Mouse (Mus musculus): ENCODE data around the gene Frs2. TPM values are rescaled to one million over a fixed set of nuclear protein-coding genes. Genes with fewer than 3 reads are reported as not detected.
"Not testable (repeated sequence)": the region's sequence is repeated elsewhere in the genome, so short reads cannot be mapped to it uniquely, and the experiment has no call there.

Frs2 gene
- polyA plus RNA-seq, 2 experiments = 8.8 to 9.2 TPM

DNA sequence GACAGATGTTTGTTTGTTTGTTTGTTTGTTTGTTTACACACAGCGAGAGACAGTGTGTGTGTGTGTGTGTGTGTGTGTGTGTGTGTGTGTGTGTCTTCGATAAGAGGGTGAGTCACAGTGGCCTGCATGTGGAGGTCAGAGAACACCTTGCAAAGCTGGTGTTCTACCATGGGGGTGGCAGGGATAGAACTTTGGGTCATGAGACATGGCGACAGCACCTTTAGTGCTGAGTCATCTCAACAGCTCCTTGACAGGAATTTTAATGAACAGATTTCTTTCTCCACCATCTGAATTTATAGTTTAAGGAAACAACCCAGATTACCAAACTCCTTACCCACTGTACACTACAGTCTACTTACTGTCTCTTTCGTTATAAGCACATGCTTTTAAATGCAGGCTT, 4.3 kb downstream of the Frs2 start:
- no peak for TF ChIP-seq CTCF (IDR thresholded peaks at IDR 0.05; ENCODE audit: low read depth)
- TF ChIP-seq EP300 (IDR thresholded peaks at IDR 0.05; ENCODE audit: low read depth) = no peak
- H3K4me2 ChIP-seq (ENCODE audit: low read depth) = peak overlapping the region; percentile 82
- no peaks in the 10 kb centered on the region for H3K36me3 ChIP-seq (replicated peaks; ENCODE audit: control insufficient read depth, insufficient read depth, low read depth)
- ATAC-seq (ENCODE audit: insufficient read depth) (no peak), DNase-seq (ENCODE audit: low read depth in 3 of 3, low spot score in 3 of 3) (no peak)
- no peaks in the 10 kb centered on the region for H3K9me3 ChIP-seq (ENCODE audit: control insufficient read depth, low read length)
- 70% methylated on average over 4 of the region's 4 CpGs for WGBS (ENCODE audit: insufficient replicate concordance)
- no peaks in the 10 kb centered on the region for H3K27me3 ChIP-seq (ENCODE audit: control insufficient read depth, insufficient read depth, low read length)
- no peak overlapping the region; the same call in 1 of the 2 replicates for H3K9ac ChIP-seq (replicated peaks)
- peaks cover 42 to 47% of the 10 kb centered on the region in 2 experiments for H3K4me1 ChIP-seq (replicated peaks; ENCODE audit: control insufficient read depth in 2 of 2, insufficient read depth in 2 of 2, low read length in 1 of 2)
- H3K27ac ChIP-seq = peak overlapping the region; percentile 31; the same call in 1 of the 2 replicates
- no peak overlapping the region for H3K4me3 ChIP-seq (ENCODE audit: insufficient read depth in 1 of 2, low read depth in 2 of 2, low read length in 2 of 2)

DNA sequence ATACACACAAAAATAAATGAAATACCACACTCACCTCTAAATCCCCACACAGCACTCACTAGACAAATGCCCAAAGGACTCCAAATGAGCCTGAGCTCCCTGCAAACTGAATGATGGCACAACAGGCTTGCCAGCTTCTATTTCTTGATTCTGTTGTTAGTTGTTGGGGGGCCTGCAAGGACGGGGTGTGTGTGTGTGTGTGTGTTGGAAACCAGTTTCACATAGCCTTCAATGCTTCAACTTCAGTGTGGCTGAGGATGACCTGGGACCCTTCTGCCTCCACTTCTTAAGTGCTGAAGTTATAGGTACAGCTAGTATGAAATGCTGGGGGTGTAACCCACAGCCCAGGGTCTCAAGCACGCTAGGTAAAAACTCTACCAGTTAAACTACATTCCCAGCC, 5.0 kb downstream of the Frs2 start:
- no peak for DNase-seq (ENCODE audit: low read depth in 3 of 3, low spot score in 3 of 3)
- Histone ChIP-seq H3K4me1 (replicated peaks; ENCODE audit: control insufficient read depth in 2 of 2, insufficient read depth in 2 of 2, low read length in 1 of 2) (peaks cover 44 to 45% of the 10 kb centered on the region in 2 experiments), H3K27me3 (ENCODE audit: control insufficient read depth, insufficient read depth, low read length) (no peaks in the 10 kb centered on the region), H3K9me3 (ENCODE audit: control insufficient read depth, low read length) (no peaks in the 10 kb centered on the region), H3K36me3 (replicated peaks; ENCODE audit: control insufficient read depth, insufficient read depth, low read depth) (no peaks in the 10 kb centered on the region), H3K9ac (replicated peaks) (no peak overlapping the region), H3K27ac (no peak overlapping the region), H3K4me3 (ENCODE audit: insufficient read depth in 1 of 2, low read depth in 2 of 2, low read length in 2 of 2) (no peak overlapping the region), H3K4me2 (ENCODE audit: low read depth) (no peak overlapping the region)
- 70% methylated on average over 2 of the region's 2 CpGs for WGBS (ENCODE audit: insufficient replicate concordance)
- ATAC-seq (ENCODE audit: insufficient read depth) = no peak
- TF ChIP-seq CTCF (IDR thresholded peaks at IDR 0.05; ENCODE audit: low read depth) (no peak), EP300 (IDR thresholded peaks at IDR 0.05; ENCODE audit: low read depth) (no peak)

DNA sequence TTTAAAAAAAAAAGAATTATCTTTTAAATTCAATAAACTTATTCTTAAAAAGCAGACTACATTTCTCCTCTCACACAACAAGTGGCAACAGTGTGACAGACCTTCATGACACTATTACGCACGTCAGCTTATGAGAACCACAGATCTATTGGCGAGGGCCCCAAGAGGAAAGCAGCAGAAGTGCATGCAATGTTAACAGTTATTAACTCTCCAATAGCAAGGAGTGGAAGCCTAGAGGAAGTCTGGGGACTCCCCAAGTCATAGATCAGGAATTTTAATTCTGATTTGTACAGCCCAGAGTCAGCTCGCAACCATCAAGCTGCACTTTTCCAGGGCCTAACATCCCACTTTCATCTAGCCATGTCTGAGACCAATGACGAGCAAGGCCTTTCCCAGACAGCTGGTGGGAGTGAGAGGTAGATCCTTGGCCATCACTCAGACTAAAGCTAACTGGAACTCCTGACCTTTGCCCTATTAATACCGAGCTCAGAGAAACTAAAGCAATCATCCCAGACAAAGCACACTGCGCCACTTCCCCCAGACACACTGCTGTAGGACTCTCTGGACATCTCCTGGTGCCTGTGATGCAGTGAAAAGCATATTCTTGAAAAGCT, 6.3 kb downstream of the Frs2 start:
- 73% methylated on average over 7 of the region's 7 CpGs for WGBS (ENCODE audit: insufficient replicate concordance)
- no peak overlapping the region for H3K4me3 ChIP-seq (ENCODE audit: insufficient read depth in 1 of 2, low read depth in 2 of 2, low read length in 2 of 2)
- peaks cover 44 to 45% of the 10 kb centered on the region in 2 experiments for H3K4me1 ChIP-seq (replicated peaks; ENCODE audit: control insufficient read depth in 2 of 2, insufficient read depth in 2 of 2, low read length in 1 of 2)
- ATAC-seq (ENCODE audit: insufficient read depth) = no peak
- no peaks in the 10 kb centered on the region for H3K27me3 ChIP-seq (ENCODE audit: control insufficient read depth, insufficient read depth, low read length)
- H3K9me3 ChIP-seq (ENCODE audit: control insufficient read depth, low read length) = no peaks in the 10 kb centered on the region
- no peak overlapping the region for H3K4me2 ChIP-seq (ENCODE audit: low read depth)
- no peak overlapping the region for H3K27ac ChIP-seq
- H3K36me3 ChIP-seq (replicated peaks; ENCODE audit: control insufficient read depth, insufficient read depth, low read depth) = no peaks in the 10 kb centered on the region
- H3K9ac ChIP-seq (replicated peaks) = no peak overlapping the region
- DNase-seq (ENCODE audit: low read depth in 3 of 3, low spot score in 3 of 3) = no peak
- TF ChIP-seq CTCF (IDR thresholded peaks at IDR 0.05; ENCODE audit: low read depth) = peak; percentile 21; the same call in 1 of the 2 replicates
- no peak for TF ChIP-seq EP300 (IDR thresholded peaks at IDR 0.05; ENCODE audit: low read depth)

DNA sequence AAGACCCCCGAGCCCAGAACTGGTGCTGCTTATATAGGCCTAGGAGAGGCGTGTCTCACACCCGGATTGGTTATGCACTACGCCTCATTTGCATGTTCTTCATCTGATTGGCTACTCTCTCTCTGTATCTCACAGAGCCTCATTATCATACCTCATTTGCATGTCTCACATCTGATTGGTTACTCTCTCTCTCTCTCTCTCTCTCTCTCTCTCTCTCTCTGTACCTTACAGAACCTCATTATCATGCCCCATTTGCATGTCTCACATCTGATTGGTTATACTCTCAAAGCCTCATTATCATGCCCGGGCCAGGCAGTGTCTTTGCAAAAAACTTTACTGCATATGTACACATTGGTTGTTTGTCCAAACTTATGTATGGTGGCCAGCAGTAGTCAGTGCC, 16.8 kb downstream of the Frs2 start:
- H3K4me2 ChIP-seq (ENCODE audit: low read depth); H3K4me3 ChIP-seq (ENCODE audit: insufficient read depth in 1 of 2, low read depth in 2 of 2, low read length in 2 of 2); H3K27ac ChIP-seq; H3K9me3 ChIP-seq (ENCODE audit: control insufficient read depth, low read length); H3K9ac ChIP-seq (replicated peaks); DNase-seq (ENCODE audit: low read depth in 3 of 3, low spot score in 3 of 3); H3K27me3 ChIP-seq (ENCODE audit: control insufficient read depth, insufficient read depth, low read length): not testable (repeated sequence)
- WGBS (ENCODE audit: insufficient replicate concordance) = 91% methylated on average over 5 of the region's 5 CpGs
- peaks cover 25 to 26% of the 10 kb centered on the region in 2 experiments for H3K4me1 ChIP-seq (replicated peaks; ENCODE audit: control insufficient read depth in 2 of 2, insufficient read depth in 2 of 2, low read length in 1 of 2)
- H3K36me3 ChIP-seq (replicated peaks; ENCODE audit: control insufficient read depth, insufficient read depth, low read depth) = peaks cover 12% of the 10 kb centered on the region
- peak; percentile 40; the same call in 1 of the 2 replicates for ATAC-seq (ENCODE audit: insufficient read depth)

GRCm38 (mm10) chr10:117130037-117130436, 18.3 kb downstream of the Frs2 start:
- 77% methylated on average over 6 of the region's 6 CpGs for WGBS (ENCODE audit: insufficient replicate concordance)
- H3K4me1 ChIP-seq (replicated peaks; ENCODE audit: control insufficient read depth in 2 of 2, insufficient read depth in 2 of 2, low read length in 1 of 2) = peaks cover 26 to 28% of the 10 kb centered on the region in 2 experiments
- ATAC-seq (ENCODE audit: insufficient read depth) = no peak
- TF ChIP-seq EP300 (IDR thresholded peaks at IDR 0.05; ENCODE audit: low read depth) (no peak), CTCF (IDR thresholded peaks at IDR 0.05; ENCODE audit: low read depth) (no peak)
- DNase-seq (ENCODE audit: low read depth in 3 of 3, low spot score in 3 of 3) = no peak
- no peaks in the 10 kb centered on the region for H3K27me3 ChIP-seq (ENCODE audit: control insufficient read depth, insufficient read depth, low read length)
- no peaks in the 10 kb centered on the region for H3K9me3 ChIP-seq (ENCODE audit: control insufficient read depth, low read length)
- H3K4me2 ChIP-seq (ENCODE audit: low read depth) = no peak overlapping the region
- H3K36me3 ChIP-seq (replicated peaks; ENCODE audit: control insufficient read depth, insufficient read depth, low read depth) = peaks cover 12% of the 10 kb centered on the region
- no peak overlapping the region for H3K9ac ChIP-seq (replicated peaks)
- no peak overlapping the region for H3K4me3 ChIP-seq (ENCODE audit: insufficient read depth in 1 of 2, low read depth in 2 of 2, low read length in 2 of 2)
- H3K27ac ChIP-seq = no peak overlapping the region
